Mouse (Mus musculus) heart, adult 8-10 months (tissue): ENCODE data around the gene Evc2. TPM values are rescaled to one million over a fixed set of nuclear protein-coding genes. Genes with fewer than 3 reads are reported as not detected.

ENCODE experiments used
- DNase-seq: peaks from one replicate; pipeline ENCODE4 v3.0.0; 2022; ENCODE audit warnings: low spot score
- total RNA-seq, 4 experiments: library from RNA; stranded (reverse); gene quantifications; 2 replicates each; pipeline ENCODE4 v1.2.4; 2022

Evc2 gene
- total RNA-seq, 4 experiments from 2014 or later = 4.9 to 8.0 (median 6.5) TPM

DNA sequence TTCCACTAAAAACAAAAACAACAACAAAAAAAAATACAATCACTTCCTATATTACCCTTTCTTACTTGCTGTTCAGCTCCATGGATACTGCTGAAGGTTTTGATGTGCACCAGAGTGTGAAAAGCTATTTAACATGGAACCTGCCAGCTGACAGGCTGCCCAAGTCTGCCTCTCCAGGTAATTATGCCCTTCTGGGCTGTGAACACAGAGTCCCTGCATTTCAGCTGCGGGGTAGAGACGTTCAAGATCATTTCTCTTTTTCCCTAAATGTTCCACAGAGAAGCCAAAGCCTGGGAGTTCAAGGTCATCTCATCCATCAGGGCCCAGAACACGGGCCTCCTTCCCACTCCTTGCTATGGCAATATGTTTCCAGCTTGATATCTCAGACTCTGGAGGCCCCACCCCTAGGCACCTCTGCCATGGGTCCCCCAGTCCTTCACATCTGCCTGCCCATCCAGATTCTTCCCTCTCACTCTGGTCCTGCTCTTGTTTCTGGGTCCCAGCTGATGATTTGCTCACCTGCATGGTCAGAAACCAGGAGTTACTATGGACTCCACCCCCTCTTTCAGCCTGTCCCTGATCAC, 133.8 kb downstream of the Evc2 start:
- no peak for DNase-seq

Other genes with a start within 250 kb of the Evc2 start
- under 1 TPM; 0.19 to 0.73 (median 0.39) TPM for gene Crmp1, start 96.6 kb upstream of the Evc2 start, total RNA-seq
- 1 to 10 TPM; 6.5 to 7.9 (median 7.2) TPM for gene Evc, start 1.6 kb upstream of the Evc2 start, total RNA-seq